Mouse (Mus musculus) CH12.LX (cell line): ENCODE results near the gene Eif5. TPM values are rescaled to one million over a fixed set of nuclear protein-coding genes. Genes with fewer than 3 reads are reported as not detected.

Experiments used
- DNase-seq: peaks from one replicate; pipeline ENCODE4 v3.0.0-alpha.2; 2013; ENCODE audit errors: extremely low read depth
- H3K27ac ChIP-seq: 2 replicates; pipeline ENCODE4 v1.5.1; 2012; ENCODE audit warnings: low read depth, mild to moderate bottlenecking, control low read depth, moderate library complexity; ENCODE audit not compliant: insufficient read depth
- H3K27me3 ChIP-seq: replicated peaks from 2 replicates; pipeline ENCODE3; 2012; ENCODE audit warnings: inconsistent platforms
- H3K36me3 ChIP-seq, 2 experiments: replicated peaks in 1 of 2; 2 replicates each; pipeline versions ENCODE3 to v1.6.1; 2012; ENCODE audit warnings: inconsistent platforms in 1 of 2, low read length in 1 of 2, mild to moderate bottlenecking in 1 of 2, mixed read lengths in 1 of 2, moderate library complexity in 1 of 2; ENCODE audit not compliant: control insufficient read depth in 1 of 2, insufficient read depth in 1 of 2
- H3K4me1 ChIP-seq, 2 experiments: 2 replicates each; pipeline ENCODE4 v1.6.1; 2012; ENCODE audit warnings: inconsistent platforms in 1 of 2, moderate library complexity in 1 of 2; ENCODE audit not compliant: insufficient read depth in 2 of 2, control insufficient read depth in 1 of 2
- H3K4me2 ChIP-seq: 2 replicates; pipeline ENCODE4 v1.6.1; 2012; ENCODE audit warnings: low read depth, mild to moderate bottlenecking, control low read depth; ENCODE audit not compliant: poor library complexity, insufficient read depth, severe bottlenecking
- H3K4me3 ChIP-seq, 3 experiments: fragments of 150-350 bp in 1 of 3; sonication (generic) in 1 of 3; replicated peaks in 1 of 3; 2 replicates each; pipeline versions ENCODE3 to v1.5.1; 2011 to 2012; ENCODE audit warnings: low read depth in 2 of 3, low read length in 2 of 3, mild to moderate bottlenecking in 2 of 3, moderate library complexity in 2 of 3, control low read depth in 1 of 3, improper control_type of control experiment in 1 of 3, inconsistent platforms in 1 of 3, mixed read lengths in 1 of 3; ENCODE audit not compliant: poor library complexity in 1 of 3
- H3K79me2 ChIP-seq: replicated peaks from 2 replicates; pipeline ENCODE4 v1.6.1; 2012; ENCODE audit warnings: mild to moderate bottlenecking, moderate library complexity; ENCODE audit not compliant: control insufficient read depth, poor library complexity, insufficient read depth, severe bottlenecking; ENCODE audit errors: extremely low read depth
- H3K9ac ChIP-seq: 2 replicates; pipeline ENCODE4 v1.6.1; 2012; ENCODE audit warnings: low read depth, mild to moderate bottlenecking, control low read depth, moderate library complexity; ENCODE audit not compliant: insufficient read depth
- H3K9me3 ChIP-seq: replicated peaks from 2 replicates; pipeline ENCODE3; 2012; ENCODE audit warnings: low read length, inconsistent platforms, mixed read lengths
- CHD1 ChIP-seq: IDR thresholded peaks from 2 replicates; pipeline ENCODE4 v1.6.1; 2012; ENCODE audit warnings: low read depth, low read length, improper control_type of control experiment, inconsistent platforms
- CHD2 ChIP-seq: IDR thresholded peaks from 2 replicates; pipeline ENCODE4 v1.6.1; 2011; ENCODE audit warnings: low read length, improper control_type of control experiment
- CTCF ChIP-seq, 2 experiments: IDR thresholded peaks in 1 of 2; conservative IDR thresholded peaks in 1 of 2; 2 replicates each; pipeline ENCODE4 v1.5.1; 2011 to 2012; ENCODE audit warnings: low read depth in 2 of 2, low read length in 2 of 2, improper control_type of control experiment in 1 of 2, inconsistent platforms in 1 of 2, mild to moderate bottlenecking in 1 of 2, moderate library complexity in 1 of 2
- E2F4 ChIP-seq: IDR thresholded peaks from 2 replicates; pipeline ENCODE4 v1.6.1; 2011; ENCODE audit warnings: low read depth, low read length, improper control_type of control experiment; ENCODE audit not compliant: insufficient replicate concordance
- EP300 ChIP-seq: IDR thresholded peaks from 2 replicates; pipeline ENCODE4 v1.6.1; 2011; ENCODE audit warnings: low read length, improper control_type of control experiment
- HCFC1 ChIP-seq: IDR thresholded peaks from 2 replicates; pipeline ENCODE4 v1.6.1; 2012; ENCODE audit warnings: low read depth, mild to moderate bottlenecking, inconsistent platforms, low read length, improper control_type of control experiment
- IRF4 ChIP-seq: IDR thresholded peaks from 2 replicates; pipeline ENCODE4 v1.6.1; 2014; ENCODE audit warnings: low read depth, mild to moderate bottlenecking, inconsistent platforms, low read length, improper control_type of control experiment
- KAT2A ChIP-seq: IDR thresholded peaks from 2 replicates; pipeline ENCODE4 v1.6.1; 2012; ENCODE audit warnings: low read length, improper control_type of control experiment, inconsistent platforms; ENCODE audit not compliant: insufficient replicate concordance
- MAX ChIP-seq: IDR thresholded peaks from 2 replicates; pipeline ENCODE4 v1.6.1; 2011; ENCODE audit warnings: low read length, improper control_type of control experiment
- MAZ ChIP-seq: IDR thresholded peaks from 2 replicates; pipeline ENCODE4 v1.6.1; 2012; ENCODE audit warnings: low read depth, mild to moderate bottlenecking, inconsistent platforms, low read length, improper control_type of control experiment, moderate library complexity
- MEF2A ChIP-seq: IDR thresholded peaks from 2 replicates; pipeline ENCODE4 v1.6.1; 2014; ENCODE audit warnings: low read depth, mild to moderate bottlenecking, inconsistent platforms, low read length, improper control_type of control experiment, borderline replicate concordance
- MYC ChIP-seq: IDR thresholded peaks from 2 replicates; pipeline ENCODE4 v1.6.1; 2011; ENCODE audit warnings: low read depth, mild to moderate bottlenecking, improper control_type of control experiment, low read length
- NELFE ChIP-seq: IDR thresholded peaks from 2 replicates; pipeline ENCODE4 v1.6.1; 2011; ENCODE audit warnings: low read depth, low read length, improper control_type of control experiment
- NRF1 ChIP-seq: IDR thresholded peaks from 2 replicates; pipeline ENCODE4 v1.6.1; 2014; ENCODE audit warnings: low read depth, mild to moderate bottlenecking, inconsistent platforms, low read length, improper control_type of control experiment, moderate library complexity
- RCOR1 ChIP-seq: conservative IDR thresholded peaks from 2 replicates; pipeline ENCODE4 v1.6.1; 2012; ENCODE audit warnings: low read depth, mild to moderate bottlenecking, inconsistent platforms, low read length, improper control_type of control experiment
- TBP ChIP-seq: conservative IDR thresholded peaks from 2 replicates; pipeline ENCODE4 v1.6.1; 2011; ENCODE audit warnings: low read depth, low read length, improper control_type of control experiment
- TCF12 ChIP-seq: IDR thresholded peaks from 2 replicates; pipeline ENCODE4 v1.6.1; 2014; ENCODE audit warnings: low read depth, mild to moderate bottlenecking, inconsistent platforms, low read length, improper control_type of control experiment
- USF1 ChIP-seq: IDR thresholded peaks from 2 replicates; pipeline ENCODE4 v1.6.1; 2014; ENCODE audit warnings: low read depth, mild to moderate bottlenecking, inconsistent platforms, low read length, improper control_type of control experiment
- USF2 ChIP-seq: conservative IDR thresholded peaks from 2 replicates; pipeline ENCODE4 v1.6.1; 2011; ENCODE audit warnings: low read depth, low read length, improper control_type of control experiment
- ZC3H11A ChIP-seq: IDR thresholded peaks from 2 replicates; pipeline ENCODE4 v1.6.1; 2012; ENCODE audit warnings: low read depth, mild to moderate bottlenecking, inconsistent platforms, low read length, improper control_type of control experiment
- ZKSCAN1 ChIP-seq: IDR thresholded peaks from 2 replicates; pipeline ENCODE4 v1.6.1; 2012; ENCODE audit warnings: low read depth, inconsistent platforms, low read length, improper control_type of control experiment, borderline replicate concordance
- ZNF384 ChIP-seq: IDR thresholded peaks from 2 replicates; pipeline ENCODE4 v1.6.1; 2012; ENCODE audit warnings: low read depth, low read length, improper control_type of control experiment, inconsistent platforms
- dilution Hi-C: fragments of 300-500 bp; cut with MboI; formaldehyde crosslinking; loops from 2 replicates; pipeline ENCODE4 v1.14.3; 2020; ENCODE audit warnings: low sequenced_read_pairs; ENCODE audit not compliant: extremely low pct_unique_long_range_greater_than_20kb, extremely low pct_ligation_motif_present
- in situ Hi-C: fragments of 300-500 bp; cut with MboI; formaldehyde crosslinking; loops from 3 replicates; pipeline ENCODE4 v1.14.3; 2019; ENCODE audit warnings: low sequenced_read_pairs, low pct_ligation_motif_present, low pct_unique_long_range_greater_than_20kb, mixed read lengths
- polyA plus RNA-seq: library from polyadenylated mRNA; unstranded; fragments of >175 nt; gene quantifications from 2 replicates; pipeline ENCODE4 v1.2.1, GENCODE M21; 2012; ENCODE audit warnings: low read depth; ENCODE audit not compliant: insufficient read length
- total RNA-seq, 2 experiments: library from RNA; depleted of rRNA; stranded (reverse); fragments of 300-350 nt in 1 of 2; fragments of >200 nt in 1 of 2; gene quantifications; 2 replicates each; pipeline ENCODE4 v1.2.3; 2012 to 2014

Eif5 gene
- total and polyA plus RNA-seq, 3 experiments, result 118 to 284 (median 156) TPM

GRCm38 (mm10) chr12:111514874-111515649 is 22.8 kb upstream of the Eif5 start:
- Histone ChIP-seq H3K4me3 (no peak overlapping the region), H3K4me1 (peaks cover 7 to 29% of the 10 kb centered on the region in 2 experiments), H3K27ac (no peak overlapping the region), H3K9ac (no peak overlapping the region), H3K79me2 (no peaks in the 10 kb centered on the region), H3K9me3 (peaks cover 6% of the 10 kb centered on the region), H3K36me3 (no peaks in the 10 kb centered on the region), H3K27me3 (no peaks in the 10 kb centered on the region), H3K4me2 (0 out of 2 replicates have a peak overlapping the region, but pooled peaks have one; percentile 16)
- in situ Hi-C loops, result no loop called here
- TF ChIP-seq NRF1, result no peak
- TF ChIP-seq ZC3H11A, result no peak
- no peak for TF ChIP-seq NELFE
- TF ChIP-seq USF1, result no peak
- TF ChIP-seq IRF4, result peak; percentile 84
- TF ChIP-seq USF2, result no peak
- TF ChIP-seq MYC, result no peak
- no peak for TF ChIP-seq MEF2A
- TF ChIP-seq HCFC1, result no peak
- no peak for TF ChIP-seq CTCF (conservative IDR thresholded peaks at IDR 0.05 in 1 of 2, IDR thresholded peaks at IDR 0.05 in 1 of 2; ENCODE audit: low read depth in 2 of 2, low read length in 2 of 2)
- TF ChIP-seq RCOR1, result no peak
- no peak for TF ChIP-seq TBP
- TF ChIP-seq TCF12, result peak; percentile 54; the same call in 1 of the 2 replicates
- TF ChIP-seq CHD1, result no peak
- no peak for TF ChIP-seq E2F4
- no peak for TF ChIP-seq CHD2
- TF ChIP-seq EP300, result peak; percentile 34; the same call in 1 of the 2 replicates
- no peak for TF ChIP-seq KAT2A
- no peak for TF ChIP-seq MAZ
- TF ChIP-seq ZKSCAN1, result no peak
- no peak for TF ChIP-seq ZNF384
- no peak for TF ChIP-seq MAX
- no peak for DNase-seq
- dilution Hi-C loops, result no loop called here

GRCm38 (mm10) chr12:111515920-111516319 is 21.9 kb upstream of the Eif5 start:
- Histone ChIP-seq H3K79me2 (no peaks in the 10 kb centered on the region), H3K9me3 (peaks cover 6% of the 10 kb centered on the region), H3K27me3 (no peaks in the 10 kb centered on the region), H3K27ac (no peak overlapping the region), H3K4me1 (peaks cover 7 to 29% of the 10 kb centered on the region in 2 experiments), H3K36me3 (no peaks in the 10 kb centered on the region), H3K9ac (no peak overlapping the region), H3K4me2 (no peak overlapping the region), H3K4me3 (no peak overlapping the region)
- DNase-seq, result no peak
- dilution Hi-C loops, result no loop called here
- TF ChIP-seq IRF4, result no peak
- in situ Hi-C loops, result no loop called here
